Mouse (Mus musculus): ENCODE data around the gene Gm10277.
A peak's percentile ranks its signal among the peaks of the same experiment; 100 is the strongest.

Gene Gm10277

GRCm38 (mm10) chr11:77787707-77788106 lies at the start of gene Gm10277:
TSS of gene Gm10277 (minus strand) at chr11:77787747.
- DNase-seq (ENCODE audit: extremely low spot score): no peak

- DNase-seq (ENCODE audit: extremely low spot score): no peak
Measured at GRCm38 (mm10) chr11:77836751-77837150, 49.2 kb upstream of the Gm10277 start.

GRCm38 (mm10) chr11:77836290-77836689 lies 48.7 kb upstream of the Gm10277 start:
- DNase-seq (ENCODE audit: extremely low spot score): no peak

GRCm38 (mm10) chr11:77835109-77835508 lies 47.6 kb upstream of the Gm10277 start:
- no peak for DNase-seq (ENCODE audit: extremely low spot score)

GRCm38 (mm10) chr11:77832541-77832940 lies 45.0 kb upstream of the Gm10277 start:
- DNase-seq (ENCODE audit: extremely low spot score): no peak

GRCm38 (mm10) chr11:77830875-77831274 lies 43.3 kb upstream of the Gm10277 start:
- DNase-seq (ENCODE audit: extremely low spot score): no peak

- DNase-seq (ENCODE audit: extremely low spot score): no peak
Measured at GRCm38 (mm10) chr11:77829043-77829841, 41.7 kb upstream of the Gm10277 start.

- no peak for DNase-seq (ENCODE audit: extremely low spot score)
Measured at GRCm38 (mm10) chr11:77828163-77828562, 40.6 kb upstream of the Gm10277 start.

- DNase-seq (ENCODE audit: extremely low spot score): peak; percentile 78
Measured at GRCm38 (mm10) chr11:77827241-77827995, 39.9 kb upstream of the Gm10277 start.

- DNase-seq (ENCODE audit: extremely low spot score): no peak
Measured at GRCm38 (mm10) chr11:77826311-77826710, 38.8 kb upstream of the Gm10277 start.

GRCm38 (mm10) chr11:77825853-77826252 lies 38.3 kb upstream of the Gm10277 start:
- peak; percentile 69 for DNase-seq (ENCODE audit: extremely low spot score)

- DNase-seq (ENCODE audit: extremely low spot score): peak; percentile 72
Measured at GRCm38 (mm10) chr11:77822781-77823180, 35.2 kb upstream of the Gm10277 start.

- DNase-seq (ENCODE audit: extremely low spot score): peak; percentile 70
Measured at GRCm38 (mm10) chr11:77821648-77822047, 34.1 kb upstream of the Gm10277 start.

- DNase-seq (ENCODE audit: extremely low spot score): peak; percentile 72
Measured at GRCm38 (mm10) chr11:77816003-77816402, 28.5 kb upstream of the Gm10277 start.

GRCm38 (mm10) chr11:77813969-77814368 lies 26.4 kb upstream of the Gm10277 start:
- DNase-seq (ENCODE audit: extremely low spot score): no peak

- no peak for DNase-seq (ENCODE audit: extremely low spot score)
Measured at GRCm38 (mm10) chr11:77810018-77810417, 22.5 kb upstream of the Gm10277 start.

- DNase-seq (ENCODE audit: extremely low spot score): no peak
Measured at GRCm38 (mm10) chr11:77809215-77809614, 21.7 kb upstream of the Gm10277 start.

GRCm38 (mm10) chr11:77808051-77808465 lies 20.5 kb upstream of the Gm10277 start:
- no peak for DNase-seq (ENCODE audit: extremely low spot score)

GRCm38 (mm10) chr11:77806855-77807254 lies 19.3 kb upstream of the Gm10277 start:
- no peak for DNase-seq (ENCODE audit: extremely low spot score)

GRCm38 (mm10) chr11:77806218-77806617 lies 18.7 kb upstream of the Gm10277 start:
- no peak for DNase-seq (ENCODE audit: extremely low spot score)

- no peak for DNase-seq (ENCODE audit: extremely low spot score)
Measured at GRCm38 (mm10) chr11:77802341-77802865, 14.9 kb upstream of the Gm10277 start.

GRCm38 (mm10) chr11:77800869-77801701 lies 13.5 kb upstream of the Gm10277 start:
- no peak for DNase-seq (ENCODE audit: extremely low spot score)

Data from embryo, embryonic 9.5 days (tissue).